Mouse (Mus musculus) olfactory bulb, adult 2 months (tissue): ENCODE measurements around the gene Mbnl2.

ENCODE experiments used
- CTCF ChIP-seq: fragments of 200-500 bp; IDR thresholded peaks from 2 replicates; pipeline ENCODE4 v1.5.1; 2012; ENCODE audit warnings: low read depth, mild to moderate bottlenecking, low read length, moderate library complexity; ENCODE audit not compliant: insufficient read depth
- POLR2A ChIP-seq: fragments of 200-500 bp; IDR thresholded peaks from 2 replicates; pipeline ENCODE4 v1.6.1; 2012; ENCODE audit warnings: mild to moderate bottlenecking, low read depth, low read length, moderate library complexity; ENCODE audit not compliant: insufficient read depth

DNA sequence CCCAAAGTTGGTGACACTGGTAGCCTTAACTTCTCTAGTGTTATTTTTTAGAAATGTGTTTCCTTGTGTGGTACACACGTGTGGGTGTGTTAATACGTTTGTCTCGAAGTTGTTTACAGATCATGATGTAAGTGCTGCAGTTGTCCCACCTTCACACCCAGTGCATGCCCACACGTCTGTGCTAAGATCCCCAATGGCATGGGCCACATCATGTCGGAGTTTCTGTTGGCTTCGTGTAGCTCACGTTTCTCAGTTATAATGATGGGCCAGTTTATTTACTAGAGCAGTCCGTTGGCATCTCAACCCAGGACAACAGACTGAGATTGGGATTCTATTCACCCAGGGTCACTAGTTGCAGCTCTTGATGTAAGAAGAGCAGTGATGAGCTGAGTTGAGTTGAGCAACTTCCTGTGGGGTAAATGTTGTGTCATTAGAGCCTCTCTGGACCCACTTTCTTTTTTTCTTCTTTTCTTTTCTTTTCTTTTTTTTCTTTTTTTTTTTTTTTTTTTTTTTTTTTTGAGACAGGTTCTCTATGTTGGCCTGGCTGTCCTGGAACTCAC lies 205.0 kb downstream of the Mbnl2 start:
- TF ChIP-seq CTCF (no peak), POLR2A (no peak)
